Mouse (Mus musculus): ENCODE measurements at regions not wholly inside any gene's neighbourhood (a gene's known extent, or its start where the extent isn't known, plus 50 kb on each side); places are given as distances from the start of the nearest gene placed in this dataset.

DNA sequence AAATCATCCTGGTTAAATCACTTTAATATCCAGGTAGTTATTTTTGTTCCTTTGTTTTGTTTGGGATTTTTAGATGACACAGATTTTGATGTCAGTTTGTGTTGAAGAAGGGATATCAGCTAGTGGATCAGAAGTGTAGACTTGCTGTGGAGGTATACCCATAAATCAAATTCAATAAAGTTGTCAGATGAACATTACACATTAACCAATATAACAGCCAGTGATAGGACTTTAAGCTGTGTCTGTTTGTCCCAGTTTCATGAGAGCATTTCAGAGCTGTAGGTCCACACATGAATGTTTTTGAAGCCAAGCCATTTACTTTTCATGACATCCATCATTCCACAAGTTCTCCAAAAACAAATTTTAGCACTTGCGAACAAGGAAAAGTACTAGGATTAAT lies 1037.7 kb upstream of the Cited2 start:
- intact Hi-C loops (cut with DNase I): no loop called here
- DNase-seq (ENCODE audit: low spot score in 2 of 2): no peak

DNA sequence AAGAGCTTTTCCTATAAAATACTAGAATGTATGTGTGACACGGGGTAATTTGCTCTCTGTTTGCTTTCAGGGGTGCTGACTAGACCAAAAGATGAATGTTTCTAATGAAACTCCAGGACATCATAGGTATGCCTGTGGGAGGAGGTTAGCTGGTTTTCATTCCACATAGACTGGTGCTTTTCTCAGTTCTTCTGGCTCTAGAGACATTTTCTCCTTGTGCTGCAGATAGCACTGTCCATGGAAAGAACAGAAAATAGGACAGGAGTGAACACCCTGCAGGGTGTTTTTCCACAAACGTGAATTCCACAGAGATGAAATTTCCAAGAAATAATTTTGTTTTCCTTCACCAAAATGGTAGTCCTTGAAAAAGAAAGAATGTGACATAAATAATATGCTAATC lies 1016.0 kb upstream of the Cited2 start:
- DNase-seq (ENCODE audit: low spot score in 2 of 2): no peak

DNA sequence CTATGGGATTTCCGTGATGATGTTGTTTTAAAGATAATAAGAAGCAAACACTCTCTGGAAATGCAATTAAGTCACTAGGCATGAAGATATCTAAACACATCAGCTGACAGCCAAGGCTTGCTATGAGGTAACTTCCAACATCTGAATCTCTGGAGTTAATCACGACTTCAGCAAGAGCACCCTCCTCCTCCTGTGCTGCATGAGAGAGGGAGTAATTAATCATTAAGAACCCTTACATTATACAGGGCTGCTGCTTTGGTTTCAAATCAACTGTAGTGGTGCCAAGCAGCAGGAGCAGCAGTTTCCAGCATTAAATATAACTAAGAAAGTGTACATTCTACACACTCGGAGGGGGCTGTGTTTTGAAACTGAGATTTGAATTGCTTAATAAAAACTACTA lies 1009.9 kb upstream of the Cited2 start:
- DNase-seq (ENCODE audit: low spot score in 2 of 2): no peak
- intact Hi-C loops (cut with DNase I): no loop called here

More for the DNA sequence above, 1016.0 kb upstream of the Cited2 start:
- intact Hi-C loops (cut with DNase I): no loop called here

DNA sequence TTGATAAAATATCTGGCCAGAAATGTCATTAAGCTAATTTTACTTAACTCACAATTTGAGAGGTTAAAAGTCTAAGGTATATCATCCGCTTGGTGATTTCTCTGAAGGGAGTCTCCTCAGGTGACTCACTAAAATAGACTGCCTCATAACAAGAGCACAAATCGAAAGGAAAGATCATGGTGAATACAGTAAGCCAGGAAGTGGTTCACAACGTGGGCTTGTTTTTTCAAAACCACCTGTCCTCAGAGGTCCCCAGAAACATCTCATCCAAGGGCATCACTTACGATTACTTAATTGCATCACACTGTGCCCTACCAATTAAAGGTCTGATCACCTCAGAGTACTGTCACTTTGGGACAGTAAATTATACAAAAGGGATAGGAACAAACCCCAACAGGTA lies 1009.0 kb upstream of the Cited2 start:
- DNase-seq (ENCODE audit: low spot score in 2 of 2): no peak
- intact Hi-C loops (cut with DNase I): no loop called here

DNA sequence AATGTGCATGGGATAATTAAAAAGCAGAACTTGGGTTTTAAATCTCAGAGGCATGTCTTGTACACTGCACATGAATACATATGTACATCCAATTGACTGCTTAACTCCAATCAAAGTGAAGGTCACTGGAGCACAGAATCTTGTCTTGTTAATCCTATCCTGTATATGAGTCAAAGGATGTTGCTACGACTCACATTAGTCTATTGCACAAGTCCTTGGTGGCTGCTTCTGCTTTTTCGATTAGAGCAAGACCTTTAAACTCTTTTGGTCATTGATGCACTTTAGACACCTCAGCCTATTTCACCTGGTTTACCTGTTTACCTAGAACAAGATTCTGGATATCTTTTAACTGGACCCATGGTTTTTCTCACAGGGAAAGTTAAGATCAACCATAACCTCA lies 1008.5 kb upstream of the Cited2 start:
- DNase-seq (ENCODE audit: low spot score in 2 of 2): no peak
- intact Hi-C loops (cut with DNase I): no loop called here

DNA sequence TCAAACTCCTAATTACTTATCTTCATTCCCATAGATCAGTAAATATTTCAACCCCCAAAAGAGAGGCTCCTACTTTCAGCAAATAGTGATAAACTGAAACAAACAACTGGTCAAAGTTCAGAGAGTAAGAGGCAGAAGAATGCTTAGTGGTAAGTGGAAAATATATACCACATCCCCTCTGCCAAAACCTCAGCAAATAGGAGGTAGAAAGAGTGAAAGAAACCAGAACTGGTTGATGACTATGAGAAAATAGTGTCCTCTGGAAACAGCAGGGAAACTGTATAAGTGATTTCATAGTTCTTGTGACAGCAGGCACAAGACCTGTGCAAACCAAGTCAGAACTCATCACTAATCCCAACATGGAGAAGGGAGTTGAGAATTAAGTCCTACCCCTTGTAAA lies 980.8 kb upstream of the Cited2 start:
- intact Hi-C loops (cut with DNase I): no loop called here
- DNase-seq (ENCODE audit: low spot score in 2 of 2): no peak

DNA sequence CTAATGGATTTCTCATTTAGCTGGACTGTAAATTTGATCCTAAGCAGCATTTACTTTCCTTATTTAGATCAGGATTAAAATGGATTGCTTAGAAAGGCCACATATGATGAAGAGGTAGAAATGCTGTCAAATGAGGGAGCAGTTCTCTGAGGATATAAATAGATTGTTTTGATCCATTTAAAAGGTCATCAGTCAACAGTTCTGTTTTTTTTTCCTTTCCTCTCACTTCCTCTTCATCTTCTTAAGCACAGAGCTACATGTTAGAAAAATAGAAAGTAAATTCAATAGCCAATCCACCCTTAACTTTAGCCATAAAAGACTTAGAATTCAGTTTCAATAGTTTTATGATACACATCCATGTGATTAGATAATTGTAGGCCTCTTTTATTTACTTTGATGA lies 971.5 kb upstream of the Cited2 start:
- intact Hi-C loops (cut with DNase I): no loop called here
- no peak for DNase-seq (ENCODE audit: low spot score in 2 of 2)

DNA sequence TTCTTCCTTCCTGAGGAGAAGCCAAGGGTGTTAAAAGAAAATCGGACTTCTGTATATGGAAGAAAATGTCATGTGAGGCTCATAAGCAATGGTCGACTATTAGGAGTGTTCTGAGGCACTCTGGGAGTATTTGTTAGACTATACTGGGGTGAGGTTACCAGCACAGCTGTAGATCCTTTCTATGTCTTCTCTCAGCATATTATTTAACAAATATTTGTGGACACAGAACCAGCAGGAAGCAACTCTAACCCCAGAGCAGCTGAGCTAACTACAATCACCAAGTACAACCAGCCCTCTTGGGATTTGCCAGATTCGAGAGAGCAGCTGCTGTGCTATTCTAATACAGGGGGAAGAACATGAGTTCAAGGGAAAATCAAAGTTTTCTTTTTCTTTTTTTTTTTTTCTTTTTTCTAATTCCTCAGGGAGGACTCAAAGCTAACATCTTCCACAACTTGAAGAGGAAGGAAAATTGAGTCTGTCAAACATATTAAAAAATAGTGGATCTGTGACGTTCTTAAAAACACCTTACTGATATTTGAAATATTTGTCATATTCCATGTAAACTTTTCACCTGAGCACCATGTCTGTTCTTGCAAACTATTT lies 933.3 kb upstream of the Cited2 start:
- DNase-seq (ENCODE audit: low spot score in 2 of 2): no peak
- intact Hi-C loops (cut with DNase I): no loop called here

DNA sequence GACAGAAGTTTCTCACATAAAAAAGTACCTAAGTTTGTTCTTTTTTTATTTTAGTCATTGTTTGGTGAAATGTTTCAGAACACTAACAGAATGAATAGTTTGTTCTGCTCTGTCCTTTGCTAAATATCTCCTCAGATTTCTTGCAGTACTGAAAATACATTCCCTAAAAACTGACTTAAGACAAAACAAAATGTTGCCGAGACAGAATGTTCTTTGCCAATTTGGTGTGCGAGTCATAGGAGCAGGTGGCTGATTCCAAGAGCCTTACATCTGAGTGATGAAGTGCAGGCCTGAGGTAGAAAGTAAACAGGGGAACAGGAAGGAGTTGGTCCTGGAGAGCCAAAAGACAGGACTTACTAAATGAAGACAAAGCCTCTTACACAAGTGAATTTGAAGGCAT lies 919.0 kb upstream of the Cited2 start:
- intact Hi-C loops (cut with DNase I): loop anchor here (10.0 kb wide), 1 partner anchor 921 kb away; the partner anchor contains the start of gene Cited2
- no peak for DNase-seq (ENCODE audit: low spot score in 2 of 2)

DNA sequence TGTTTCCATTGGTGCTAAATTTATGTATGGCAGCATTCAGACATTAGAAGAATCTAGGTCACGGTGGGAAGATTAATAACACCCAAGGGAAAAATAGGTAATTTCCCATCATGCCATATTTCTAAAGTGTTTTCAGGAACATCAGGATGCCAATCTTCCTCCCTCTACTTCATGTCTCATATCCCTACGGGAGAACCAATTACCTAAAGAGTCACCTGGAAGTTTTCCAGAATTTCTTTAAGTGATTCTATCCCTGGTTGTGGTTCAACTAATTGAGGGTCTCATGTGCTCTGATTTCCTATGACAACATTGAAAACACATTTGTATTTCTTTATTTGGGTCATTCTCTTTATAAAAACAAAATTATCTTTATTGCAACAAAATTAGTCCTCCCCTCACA lies 912.3 kb upstream of the Cited2 start:
- no peak for DNase-seq (ENCODE audit: low spot score in 2 of 2)
- intact Hi-C loops (cut with DNase I): no loop called here

DNA sequence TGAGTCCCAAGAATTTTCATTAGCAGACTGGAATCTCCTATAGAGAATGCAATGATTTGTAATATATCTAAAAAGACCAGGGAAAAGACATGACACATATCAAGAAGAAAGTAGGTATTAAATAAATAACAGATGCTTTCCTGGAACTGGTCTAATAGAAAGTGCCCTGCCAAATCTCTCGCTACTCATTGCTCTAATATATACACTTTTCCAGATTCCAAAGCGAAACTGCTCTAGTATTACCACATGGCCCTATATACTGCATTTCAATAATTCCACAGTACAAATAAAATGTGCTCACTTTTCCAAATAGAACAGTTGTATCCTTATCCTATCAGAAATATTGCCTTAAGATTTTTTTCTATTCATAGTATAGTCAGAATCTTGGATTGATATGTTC lies 909.0 kb upstream of the Cited2 start:
- DNase-seq (ENCODE audit: low spot score in 2 of 2): no peak
- intact Hi-C loops (cut with DNase I): no loop called here

DNA sequence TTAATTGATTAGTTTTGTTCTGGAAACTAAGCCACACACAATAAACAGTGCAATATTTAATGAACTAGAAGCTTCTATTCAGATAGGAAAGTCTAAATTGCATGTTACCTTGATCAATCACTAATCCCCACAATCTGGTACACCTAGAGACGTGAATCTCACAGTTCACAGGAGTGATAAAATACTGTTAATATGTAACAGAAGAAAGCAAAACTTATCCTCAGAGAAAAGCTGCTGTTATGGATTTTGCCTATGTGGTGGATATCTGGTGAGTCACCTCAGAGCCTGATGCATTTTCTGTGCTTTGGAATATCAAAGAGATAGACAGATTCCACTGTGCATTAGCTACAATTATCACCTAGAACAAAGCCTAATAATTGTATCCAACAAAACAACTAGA lies 861.5 kb upstream of the Cited2 start:
- intact Hi-C loops (cut with DNase I): no loop called here
- DNase-seq (ENCODE audit: low spot score in 2 of 2): no peak

DNA sequence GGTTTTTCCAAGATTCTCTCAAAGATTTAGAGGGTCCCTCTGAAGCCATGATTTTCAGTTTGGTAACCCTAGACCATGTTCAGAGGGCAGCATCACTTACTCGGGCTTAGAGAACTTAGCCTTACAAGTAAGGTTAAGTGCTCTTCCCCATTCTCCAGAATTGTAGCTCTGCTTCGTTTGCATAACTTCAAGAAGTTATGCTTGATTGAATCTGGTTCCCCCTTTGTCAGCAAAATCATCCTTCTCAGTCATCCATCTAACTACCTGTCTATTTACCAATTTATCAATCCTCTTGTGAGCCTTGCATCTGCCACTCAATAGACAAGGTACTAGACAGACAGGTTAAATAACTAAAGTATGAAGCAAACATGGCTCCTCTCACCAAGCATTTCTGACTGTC lies 856.1 kb upstream of the Cited2 start:
- intact Hi-C loops (cut with DNase I): no loop called here
- no peak for DNase-seq (ENCODE audit: low spot score in 2 of 2)

DNA sequence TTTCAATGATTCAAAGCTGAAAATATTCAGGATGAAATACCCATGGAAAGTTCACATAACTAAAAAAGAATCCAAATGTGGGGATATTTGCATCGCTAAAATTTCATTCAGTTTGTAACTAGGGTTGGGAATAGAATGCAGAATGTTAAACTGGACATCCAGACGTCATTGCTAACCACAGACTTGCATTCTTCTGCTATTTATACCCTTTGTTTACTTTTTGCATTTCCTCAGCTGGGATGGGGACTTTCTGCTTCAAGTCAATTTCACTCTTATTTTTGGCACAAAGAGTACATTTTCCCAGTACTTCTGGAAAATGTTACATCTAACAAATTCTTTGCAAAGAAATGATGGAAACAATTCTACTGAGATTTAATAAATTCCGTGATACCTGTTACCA lies 848.9 kb upstream of the Cited2 start:
- DNase-seq (ENCODE audit: low spot score in 2 of 2): no peak
- intact Hi-C loops (cut with DNase I): no loop called here

DNA sequence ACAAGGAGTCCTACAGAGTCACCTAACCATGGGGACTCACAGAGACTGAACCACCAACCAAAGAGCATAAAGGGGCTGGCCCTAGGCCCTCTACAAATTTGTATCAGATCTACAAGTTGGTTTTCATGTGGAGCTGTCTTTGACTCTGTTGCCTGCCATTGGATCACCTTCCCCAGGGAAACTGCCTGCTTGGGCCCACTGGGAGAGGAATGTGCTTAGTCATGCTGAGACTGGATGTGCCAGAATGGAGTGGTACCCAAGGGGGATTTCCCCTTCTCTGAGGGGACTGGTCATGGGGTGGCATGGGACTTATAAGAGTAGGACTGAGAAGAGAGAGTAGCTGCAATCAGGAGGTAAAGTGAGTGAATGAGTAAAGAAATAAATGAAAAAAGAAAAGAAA lies 844.8 kb upstream of the Cited2 start:
- intact Hi-C loops (cut with DNase I): no loop called here
- no peak for DNase-seq (ENCODE audit: low spot score in 2 of 2)

DNA sequence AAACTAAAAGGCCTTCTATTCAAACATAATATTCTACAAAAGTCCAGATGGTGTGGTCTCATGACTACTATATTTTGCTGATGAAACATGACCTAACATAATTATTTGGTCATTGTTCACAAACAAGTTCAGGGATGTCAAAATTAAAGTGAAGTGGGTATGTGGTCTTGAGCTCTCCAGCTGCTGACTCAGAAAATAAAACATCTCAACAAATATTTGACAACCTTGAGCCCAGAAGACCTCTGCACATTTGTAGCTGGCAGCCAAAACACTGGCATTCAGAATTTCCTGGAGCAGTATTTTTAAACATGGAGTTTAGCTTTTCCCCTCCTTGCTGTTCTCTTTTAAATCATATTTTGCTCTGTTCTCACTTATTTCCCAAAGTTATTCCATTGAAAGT lies 829.7 kb upstream of the Cited2 start:
- intact Hi-C loops (cut with DNase I): no loop called here

DNA sequence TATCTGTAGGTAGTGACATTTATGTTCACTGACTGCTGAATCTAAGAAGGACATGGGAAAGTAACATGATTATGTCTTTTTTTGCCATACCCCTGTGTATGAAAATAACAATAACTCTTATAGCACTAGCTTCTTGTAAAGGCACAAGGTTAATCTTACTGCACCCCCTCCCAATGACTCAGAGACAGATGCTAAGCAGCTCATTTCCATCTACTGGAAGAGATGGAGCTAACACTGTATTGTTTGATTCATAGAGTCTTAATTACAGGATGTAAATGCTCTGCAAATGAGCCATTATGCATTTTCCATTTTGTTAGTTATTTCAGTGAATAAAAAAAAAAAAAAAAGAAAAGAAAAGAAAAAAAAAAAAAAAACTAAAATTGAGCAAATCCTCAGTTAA lies 827.7 kb upstream of the Cited2 start:
- intact Hi-C loops (cut with DNase I): loop anchor here (5.0 kb wide), 1 partner anchor 827 kb away; the partner anchor contains the start of gene Cited2
- no peak for DNase-seq (ENCODE audit: low spot score in 2 of 2)

More for the DNA sequence above, 829.7 kb upstream of the Cited2 start:
- no peak for DNase-seq (ENCODE audit: low spot score in 2 of 2)

DNA sequence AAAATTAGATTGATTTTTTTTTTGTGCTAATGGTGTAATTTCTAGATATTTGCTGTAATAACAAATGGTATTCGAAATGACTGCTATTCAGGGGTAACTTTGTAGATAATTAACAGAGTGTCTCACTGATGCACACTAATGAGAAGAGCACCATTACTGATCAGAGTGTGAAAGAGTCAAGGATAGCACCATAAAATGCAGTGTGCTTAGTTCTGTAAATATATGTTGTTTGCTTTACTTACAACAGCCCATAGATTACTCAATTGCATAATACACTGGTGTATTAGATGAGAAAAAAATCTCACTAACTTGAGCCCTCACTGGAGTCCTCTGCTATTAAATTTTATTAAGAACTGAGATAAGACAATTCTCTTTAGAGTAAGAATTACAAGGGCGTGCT lies 800.1 kb upstream of the Cited2 start:
- intact Hi-C loops (cut with DNase I): no loop called here
- no peak for DNase-seq (ENCODE audit: low spot score in 2 of 2)

DNA sequence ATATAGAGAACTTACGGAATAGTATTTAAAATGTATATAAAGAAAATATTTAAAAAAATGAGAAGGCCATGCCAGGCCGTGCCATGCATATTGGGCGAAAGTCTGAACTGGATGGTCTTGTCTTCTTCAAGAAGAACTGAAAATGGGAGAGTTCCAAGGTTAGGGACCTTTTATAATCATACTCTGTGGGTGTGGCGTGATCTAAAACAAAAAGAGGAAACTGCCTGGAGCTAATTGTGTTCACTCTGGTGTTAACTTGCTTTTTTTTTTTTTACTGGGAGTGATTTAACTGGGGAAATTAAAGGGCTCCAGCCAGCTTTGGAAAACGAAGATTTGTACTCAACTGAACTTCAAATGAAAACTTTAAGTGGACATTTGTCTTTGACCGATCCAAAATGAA lies 799.2 kb upstream of the Cited2 start:
- intact Hi-C loops (cut with DNase I): no loop called here

DNA sequence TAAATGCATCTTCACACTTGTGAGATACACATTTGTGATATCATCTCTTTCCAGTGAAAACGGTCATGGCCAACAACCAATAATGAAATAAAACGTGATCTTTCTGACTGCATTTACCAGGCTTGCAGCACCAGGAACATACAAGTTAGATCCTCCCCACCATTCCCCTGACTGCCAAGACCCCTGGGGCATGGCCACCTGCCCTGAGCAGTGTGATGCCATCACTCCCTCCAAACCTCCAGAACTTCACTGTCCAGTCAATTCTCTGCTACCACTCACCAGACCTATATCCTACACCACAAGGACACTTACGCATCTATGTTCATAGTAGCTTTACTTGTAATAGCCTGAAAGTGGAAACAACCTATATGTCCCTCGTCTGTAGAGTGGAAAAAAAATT lies 785.3 kb upstream of the Cited2 start:
- DNase-seq (ENCODE audit: low spot score in 2 of 2): no peak
- intact Hi-C loops (cut with DNase I): no loop called here

More for the DNA sequence above, 799.2 kb upstream of the Cited2 start:
- DNase-seq (ENCODE audit: low spot score in 2 of 2): no peak

DNA sequence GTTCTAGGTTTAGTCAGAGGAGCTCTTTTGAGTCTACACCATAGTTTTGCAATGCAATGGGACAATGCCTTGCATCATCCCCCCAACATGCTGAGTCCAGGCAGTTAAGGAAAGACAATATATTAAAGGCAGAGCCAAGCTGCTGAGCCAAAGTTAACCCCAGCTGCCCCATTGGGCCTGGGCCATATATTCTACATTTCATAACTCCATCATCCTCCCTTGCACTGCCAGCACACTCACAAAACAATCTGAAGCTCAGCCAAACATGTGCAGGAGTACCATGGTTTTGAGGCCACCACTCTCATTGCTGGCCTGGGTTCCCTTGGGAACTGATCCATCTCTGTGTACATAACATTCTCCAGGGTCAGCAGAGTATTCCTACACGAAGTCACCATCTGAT lies 771.4 kb upstream of the Cited2 start:
- intact Hi-C loops (cut with DNase I): no loop called here
- no peak for DNase-seq (ENCODE audit: low spot score in 2 of 2)

DNA sequence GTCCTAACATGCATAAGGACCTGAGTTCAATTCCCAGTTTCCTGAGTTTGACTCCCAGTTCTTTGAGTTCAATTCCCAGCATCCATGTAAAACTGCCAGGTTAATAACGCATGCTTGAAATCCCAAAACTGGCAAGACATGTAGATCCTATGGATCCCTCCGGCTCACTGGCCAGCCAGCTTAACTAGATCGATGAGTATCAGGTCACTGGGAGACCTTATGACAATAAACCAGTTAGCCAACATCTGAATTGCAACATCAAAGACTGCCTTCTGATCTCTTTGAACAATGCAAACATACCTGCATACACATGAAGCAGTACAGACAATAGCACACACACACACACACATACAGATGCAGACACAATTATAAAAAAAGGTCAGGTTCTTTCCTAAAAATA lies 762.0 kb upstream of the Cited2 start:
- no peak for DNase-seq (ENCODE audit: low spot score in 2 of 2)
- intact Hi-C loops (cut with DNase I): no loop called here
